Mouse (Mus musculus) liver, embryonic 15.5 days (tissue): Measurements from ENCODE around the gene Elane. TPM values are rescaled to one million over a fixed set of nuclear protein-coding genes. Genes with fewer than 3 reads are reported as not detected.
A peak's percentile ranks its signal among the peaks of the same experiment; 100 is the strongest.

ENCODE experiments used
- ATAC-seq: fragments of 200-750 bp; cut with Nextera tagmentation; 2 replicates; pipeline ENCODE4 v1.8.0; 2017; ENCODE audit warnings: moderate number of reproducible peaks, mild to moderate bottlenecking, moderate library complexity; ENCODE audit not compliant: insufficient read depth
- H3K27ac ChIP-seq: fragments of 300-500 bp; sonication (generic); replicated peaks from 2 replicates; pipeline ENCODE4 v1.5.1; 2015; ENCODE audit warnings: mild to moderate bottlenecking, inconsistent platforms
- H3K27me3 ChIP-seq: fragments of 300-500 bp; sonication (generic); 2 replicates; pipeline ENCODE4 v1.6.1; 2015; ENCODE audit warnings: mild to moderate bottlenecking, inconsistent platforms
- H3K36me3 ChIP-seq: fragments of 300-500 bp; sonication (generic); replicated peaks from 2 replicates; pipeline ENCODE4 v1.6.1; 2015; ENCODE audit warnings: moderate library complexity, mild to moderate bottlenecking, inconsistent platforms
- H3K4me1 ChIP-seq: fragments of 300-500 bp; sonication (generic); replicated peaks from 2 replicates; pipeline ENCODE4 v1.6.1; 2015; ENCODE audit warnings: inconsistent platforms
- H3K4me2 ChIP-seq: fragments of 300-500 bp; sonication (generic); 2 replicates; pipeline ENCODE4 v1.6.1; 2015; ENCODE audit warnings: moderate library complexity, mild to moderate bottlenecking, inconsistent platforms
- H3K4me3 ChIP-seq: fragments of 300-500 bp; sonication (generic); replicated peaks from 2 replicates; pipeline ENCODE4 v1.5.1; 2015; ENCODE audit warnings: mild to moderate bottlenecking, inconsistent platforms
- H3K9ac ChIP-seq: fragments of 300-500 bp; sonication (generic); 2 replicates; pipeline ENCODE4 v1.6.1; 2015; ENCODE audit warnings: moderate library complexity, mild to moderate bottlenecking, inconsistent platforms
- H3K9me3 ChIP-seq: fragments of 300-500 bp; sonication (generic); replicated peaks from 2 replicates; pipeline ENCODE4 v1.6.1; 2016; ENCODE audit warnings: inconsistent platforms
- WGBS: fragments of 180-500 bp; shearing (Covaris S2); methylation state at CpG from one replicate; pipeline ENCODE4 v1.1.7; 2015; ENCODE audit warnings: mixed read lengths; ENCODE audit not compliant: insufficient replicate concordance; 5-methylcytosine and 5-hydroxymethylcytosine counted together
- polyA plus RNA-seq: library from polyadenylated mRNA; unstranded; fragments of >200 nt; fragmentation: Nextera tagmentation; extraction: Ambion mirVana; gene quantifications from 2 replicates; pipeline ENCODE4 v1.2.1, GENCODE M21; 2015

Elane gene
- polyA plus RNA-seq, 1 experiment from 2014 or later, result 227 TPM

DNA sequence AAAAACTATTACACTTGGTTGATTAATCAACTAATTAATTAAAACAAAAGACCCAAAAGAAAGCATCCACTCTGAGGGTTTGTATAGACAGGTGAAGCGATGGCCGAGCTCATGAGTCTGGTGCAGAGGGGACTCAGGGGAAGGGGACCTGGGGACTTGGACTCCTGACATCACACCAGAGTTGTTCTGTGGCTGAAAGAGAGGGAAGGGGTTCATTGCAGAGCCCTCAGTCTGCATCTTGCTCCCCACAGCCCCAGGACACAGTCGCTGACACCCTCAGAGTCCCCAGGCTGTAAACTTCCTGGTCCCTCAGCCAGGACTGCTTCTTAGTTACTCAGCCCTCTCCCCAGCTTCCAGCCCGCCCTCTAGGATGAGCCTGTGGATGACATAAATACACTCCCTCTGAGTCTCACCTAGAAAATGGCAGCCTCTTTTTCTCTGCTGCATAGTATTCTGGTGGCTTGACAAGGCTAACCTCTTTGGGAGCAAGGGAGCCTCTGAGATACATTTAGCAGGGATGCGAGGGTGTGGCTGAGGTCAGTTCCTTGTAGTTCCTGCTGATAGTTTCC lies 31.6 kb downstream of the Elane start:
- H3K4me1 ChIP-seq, result peaks cover 92% of the 10 kb centered on the region

DNA sequence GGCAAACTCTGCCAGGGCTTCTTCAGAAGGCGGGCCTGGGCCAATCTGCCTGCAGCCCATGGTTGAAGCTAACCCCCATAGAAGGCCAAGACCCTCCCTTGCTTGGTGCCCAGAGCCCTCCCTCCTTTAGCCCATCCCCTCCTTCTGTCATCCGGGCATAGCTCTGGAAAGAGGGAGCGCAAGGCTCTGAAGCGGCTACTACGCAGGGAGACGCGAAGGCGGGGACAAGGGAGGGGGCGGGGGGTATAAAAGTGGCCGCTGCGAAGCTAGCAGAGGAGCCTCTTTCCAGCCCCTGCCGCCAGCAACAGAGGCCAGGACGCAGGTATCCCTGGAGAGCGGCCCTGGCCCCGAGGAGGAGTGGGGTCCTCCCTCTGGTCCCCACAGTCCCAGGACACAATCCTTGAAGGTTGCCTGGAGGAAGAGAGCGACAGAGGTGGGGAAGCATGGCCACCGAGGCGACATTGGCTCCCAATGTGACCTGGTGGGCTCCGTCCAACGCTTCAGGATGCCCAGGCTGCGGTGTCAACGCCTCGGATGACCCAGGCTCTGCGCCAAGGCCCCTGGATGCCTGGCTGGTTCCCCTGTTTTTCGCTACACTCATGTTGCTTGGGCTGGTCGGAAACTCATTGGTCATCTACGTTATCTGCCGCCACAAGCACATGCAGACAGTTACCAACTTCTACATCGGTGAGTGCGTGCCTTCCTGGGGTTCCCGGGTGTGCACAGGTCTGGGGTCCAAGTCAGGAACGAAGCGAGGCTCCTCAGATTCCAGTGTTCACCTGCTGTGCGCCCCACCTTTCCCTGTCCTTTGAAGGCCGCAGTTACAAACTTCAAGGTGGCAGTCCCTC lies 32.4 kb downstream of the Elane start:
- H3K36me3 ChIP-seq, result no peaks in the 10 kb centered on the region
- H3K27me3 ChIP-seq, result peaks cover 65% of the 10 kb centered on the region
- no peak overlapping the region for H3K4me3 ChIP-seq
- no peak for ATAC-seq
- 0 out of 2 replicates have a peak overlapping the region, but pooled peaks have one; percentile 6 for H3K9ac ChIP-seq
- WGBS, result 15% methylated on average over 35 of the region's 35 CpGs
- H3K9me3 ChIP-seq, result no peaks in the 10 kb centered on the region
- peaks cover 86% of the 10 kb centered on the region for H3K4me1 ChIP-seq
- peak overlapping the region; percentile 41 for H3K4me2 ChIP-seq
- no peak overlapping the region for H3K27ac ChIP-seq

More for the DNA sequence above, 31.6 kb downstream of the Elane start:
- H3K9me3 ChIP-seq, result no peaks in the 10 kb centered on the region
- H3K27ac ChIP-seq, result peak overlapping the region; percentile 87; the same call in 1 of the 2 replicates
- 0 out of 2 replicates have a peak, but pooled peaks cover 6% of the 10 kb centered on the region for H3K36me3 ChIP-seq
- no peak for ATAC-seq
- H3K27me3 ChIP-seq, result peaks cover 57% of the 10 kb centered on the region
- H3K4me2 ChIP-seq, result peak overlapping the region; percentile 97
- WGBS, result 55% methylated on average over 5 of the region's 5 CpGs
- H3K4me3 ChIP-seq, result peak overlapping the region; percentile 77
- no peak overlapping the region for H3K9ac ChIP-seq

DNA sequence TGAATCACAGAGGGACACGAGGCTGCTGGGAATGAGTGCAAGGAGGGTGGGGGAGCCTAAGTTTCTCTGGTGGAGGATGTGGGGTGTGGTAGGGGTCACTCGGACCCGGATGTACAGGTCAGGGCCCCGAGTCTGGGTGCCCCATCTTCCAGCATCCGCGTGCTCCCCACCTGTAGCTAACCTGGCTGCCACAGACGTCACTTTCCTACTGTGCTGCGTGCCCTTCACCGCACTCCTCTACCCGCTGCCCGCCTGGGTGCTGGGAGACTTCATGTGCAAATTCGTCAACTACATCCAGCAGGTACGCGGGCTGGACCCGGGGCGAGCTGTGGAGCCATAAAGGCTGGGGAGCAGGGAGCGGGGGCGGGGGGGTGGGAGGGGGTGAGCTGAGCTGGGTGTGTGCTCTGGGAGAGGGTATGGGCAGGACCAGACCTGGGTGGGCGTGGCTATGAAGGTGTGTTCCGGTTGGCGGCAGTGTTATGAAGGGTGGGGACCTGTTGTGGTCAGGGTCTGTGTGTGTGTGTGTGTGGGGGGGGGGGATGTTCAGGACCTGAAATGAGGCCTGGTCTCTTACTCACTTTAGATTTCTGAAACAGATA lies 33.3 kb downstream of the Elane start:
- no peak overlapping the region for H3K27ac ChIP-seq
- WGBS, result 11% methylated on average over 21 of the region's 21 CpGs
- H3K4me3 ChIP-seq, result no peak overlapping the region
- H3K4me1 ChIP-seq, result peaks cover 78% of the 10 kb centered on the region
- H3K36me3 ChIP-seq, result no peaks in the 10 kb centered on the region
- ATAC-seq, result no peak
- H3K27me3 ChIP-seq, result peaks cover 67% of the 10 kb centered on the region
- no peaks in the 10 kb centered on the region for H3K9me3 ChIP-seq
- H3K4me2 ChIP-seq, result peak overlapping the region; percentile 41
- no peak overlapping the region for H3K9ac ChIP-seq

DNA sequence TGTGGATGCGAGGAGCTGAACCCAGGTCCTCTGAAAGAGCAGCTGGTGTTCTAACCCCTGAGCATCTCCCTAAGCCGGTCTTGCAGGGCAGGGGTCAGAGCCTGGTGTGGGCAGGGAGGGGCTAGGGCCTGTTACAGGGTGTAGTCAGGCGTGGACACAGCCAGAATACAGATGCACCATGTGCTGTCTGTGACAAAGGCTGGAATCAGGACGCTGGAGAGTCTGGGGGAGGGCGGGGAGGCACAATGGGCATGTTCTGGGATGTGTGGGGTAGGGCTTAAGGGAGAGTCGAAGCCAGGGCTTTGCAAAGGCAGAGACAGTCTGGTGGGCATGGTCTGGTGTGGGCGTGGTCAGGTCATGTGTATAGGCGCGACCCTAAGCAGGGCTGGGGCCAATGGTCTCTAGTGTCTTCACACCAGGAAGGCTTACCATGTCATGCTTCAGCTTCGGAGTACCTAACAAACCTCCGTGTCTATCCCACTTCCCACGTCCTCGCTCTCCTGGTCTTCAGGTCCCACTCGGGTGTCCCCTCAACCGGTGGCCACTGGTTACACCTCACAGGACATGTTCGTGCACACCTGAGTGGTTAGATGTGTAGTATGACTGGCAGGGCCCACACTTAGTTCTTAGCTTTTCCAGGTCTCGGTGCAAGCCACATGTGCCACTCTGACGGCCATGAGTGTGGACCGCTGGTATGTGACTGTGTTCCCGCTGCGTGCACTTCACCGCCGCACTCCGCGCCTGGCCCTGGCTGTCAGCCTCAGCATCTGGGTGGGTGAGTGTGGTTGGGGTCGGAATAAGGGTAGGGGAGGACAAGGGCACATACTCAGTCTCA lies 34.2 kb downstream of the Elane start:
- H3K27me3 ChIP-seq, result peaks cover 67% of the 10 kb centered on the region
- no peak overlapping the region for H3K9ac ChIP-seq
- H3K9me3 ChIP-seq, result no peaks in the 10 kb centered on the region
- no peak overlapping the region for H3K4me2 ChIP-seq
- no peaks in the 10 kb centered on the region for H3K36me3 ChIP-seq
- peaks cover 73% of the 10 kb centered on the region for H3K4me1 ChIP-seq
- 0 out of 2 replicates have a peak overlapping the region, but pooled peaks have one; percentile 7 for H3K4me3 ChIP-seq
- H3K27ac ChIP-seq, result no peak overlapping the region
- WGBS, result 28% methylated on average over 26 of the region's 26 CpGs
- no peak for ATAC-seq

DNA sequence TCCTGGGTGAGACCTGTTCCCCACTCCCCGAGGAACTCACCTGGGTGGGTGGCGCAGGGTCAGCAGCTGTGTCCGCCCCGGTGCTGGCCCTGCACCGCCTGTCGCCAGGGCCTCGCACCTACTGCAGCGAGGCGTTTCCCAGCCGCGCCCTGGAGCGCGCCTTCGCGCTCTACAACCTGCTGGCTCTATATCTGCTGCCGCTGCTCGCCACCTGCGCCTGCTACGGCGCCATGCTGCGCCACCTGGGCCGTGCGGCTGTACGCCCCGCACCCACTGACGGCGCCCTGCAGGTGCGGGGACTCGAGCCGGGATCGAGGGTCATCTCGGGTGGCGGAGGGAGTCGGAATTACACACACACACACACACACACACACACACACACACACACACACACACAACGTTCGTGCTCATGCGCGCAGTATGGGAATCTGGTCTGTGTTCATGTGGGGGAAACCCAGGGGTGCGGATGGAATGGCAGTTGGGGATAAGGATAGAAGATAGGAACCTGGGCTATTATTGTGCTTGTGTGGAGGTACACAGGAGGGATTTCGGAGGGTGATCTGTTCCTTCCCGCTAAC lies 35.0 kb downstream of the Elane start, which contains the start of gene R3hdm4:
Gene R3hdm4 (minus strand): TSS at position 251 of the 578 bp plus-strand sequence.
- ATAC-seq, result no peak
- Histone ChIP-seq H3K27me3 (peaks cover 67% of the 10 kb centered on the region), H3K4me1 (peaks cover 72% of the 10 kb centered on the region), H3K36me3 (no peaks in the 10 kb centered on the region), H3K27ac (no peak within 1 kb of the TSS), H3K4me2 (peak within 1 kb of the TSS; percentile 41), H3K9ac (no peak within 1 kb of the TSS), H3K9me3 (no peaks in the 10 kb centered on the region), H3K4me3 (peak within 1 kb of the TSS; percentile 12; the same call in 1 of the 2 replicates)
- 5% methylated on average over 41 of the region's 41 CpGs for WGBS

DNA sequence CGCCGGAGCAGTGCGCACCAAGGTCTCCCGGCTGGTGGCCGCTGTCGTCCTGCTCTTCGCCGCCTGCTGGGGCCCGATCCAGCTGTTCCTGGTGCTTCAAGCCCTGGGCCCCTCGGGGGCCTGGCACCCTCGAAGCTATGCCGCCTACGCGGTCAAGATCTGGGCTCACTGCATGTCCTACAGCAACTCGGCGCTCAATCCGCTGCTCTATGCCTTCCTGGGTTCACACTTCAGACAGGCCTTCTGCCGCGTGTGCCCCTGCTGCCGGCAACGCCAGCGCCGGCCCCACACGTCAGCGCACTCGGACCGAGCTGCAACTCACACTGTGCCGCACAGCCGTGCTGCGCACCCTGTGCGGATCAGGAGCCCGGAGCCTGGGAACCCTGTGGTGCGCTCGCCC lies 35.5 kb downstream of the Elane start:
- Histone ChIP-seq H3K27me3 (peaks cover 67% of the 10 kb centered on the region), H3K4me1 (peaks cover 72% of the 10 kb centered on the region)

DNA sequence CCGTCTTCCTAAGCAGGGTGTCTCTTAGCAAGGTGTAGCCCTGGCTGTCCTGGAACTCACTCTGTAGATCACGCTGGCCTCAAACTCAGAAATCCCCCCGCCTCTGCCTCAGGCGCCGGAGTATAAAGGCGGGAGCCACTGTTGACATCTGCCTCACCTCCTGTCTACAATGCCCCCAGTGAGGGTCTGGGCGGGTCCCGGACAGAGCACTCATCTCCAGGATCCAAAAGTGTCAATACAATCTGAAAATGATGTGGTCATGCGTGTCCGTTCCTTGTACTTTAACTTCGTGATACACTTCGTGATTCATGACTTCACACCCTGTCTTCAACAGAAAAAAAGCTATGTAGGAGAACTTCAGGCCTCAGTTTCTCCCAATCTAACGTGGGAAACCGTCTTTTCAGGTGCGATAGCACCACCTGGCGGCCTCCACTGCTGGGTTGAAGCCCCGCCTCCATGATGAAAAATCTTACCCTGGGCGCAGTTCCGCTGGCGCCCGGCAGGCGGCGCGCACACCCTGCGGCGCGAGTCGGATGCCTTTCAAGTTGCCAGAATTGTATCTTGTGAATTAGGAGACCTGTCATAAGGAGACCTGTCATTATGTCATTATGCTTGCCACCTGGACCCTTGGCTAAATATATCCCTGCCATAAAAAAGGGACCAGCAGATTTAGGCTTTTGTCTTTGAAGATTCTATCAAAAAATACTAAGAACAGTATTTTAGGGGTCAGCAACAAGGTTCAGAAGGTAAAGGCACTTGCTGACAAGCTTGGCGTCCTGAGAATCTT lies 39.1 kb downstream of the Elane start:
- Histone ChIP-seq H3K27ac (peak overlapping the region; percentile 85), H3K36me3 (no peaks in the 10 kb centered on the region; the same call in 1 of the 2 replicates), H3K4me3 (peak overlapping the region; percentile 83), H3K4me2 (peak overlapping the region; percentile 98), H3K27me3 (peaks cover 34% of the 10 kb centered on the region), H3K9ac (0 out of 2 replicates have a peak overlapping the region, but pooled peaks have one; percentile 74), H3K4me1 (peaks cover 71% of the 10 kb centered on the region), H3K9me3 (no peaks in the 10 kb centered on the region)
- ATAC-seq, result peak; percentile 13; the same call in 1 of the 2 replicates
- WGBS, result 14% methylated on average over 29 of the region's 29 CpGs

More for the DNA sequence above, 35.5 kb downstream of the Elane start:
- Histone ChIP-seq H3K36me3 (no peaks in the 10 kb centered on the region), H3K9me3 (no peaks in the 10 kb centered on the region), H3K4me2 (peak overlapping the region; percentile 41), H3K9ac (no peak overlapping the region), H3K4me3 (peak overlapping the region; percentile 12; the same call in 1 of the 2 replicates), H3K27ac (no peak overlapping the region)
- ATAC-seq, result no peak
- WGBS, result 6% methylated on average over 34 of the region's 34 CpGs

DNA sequence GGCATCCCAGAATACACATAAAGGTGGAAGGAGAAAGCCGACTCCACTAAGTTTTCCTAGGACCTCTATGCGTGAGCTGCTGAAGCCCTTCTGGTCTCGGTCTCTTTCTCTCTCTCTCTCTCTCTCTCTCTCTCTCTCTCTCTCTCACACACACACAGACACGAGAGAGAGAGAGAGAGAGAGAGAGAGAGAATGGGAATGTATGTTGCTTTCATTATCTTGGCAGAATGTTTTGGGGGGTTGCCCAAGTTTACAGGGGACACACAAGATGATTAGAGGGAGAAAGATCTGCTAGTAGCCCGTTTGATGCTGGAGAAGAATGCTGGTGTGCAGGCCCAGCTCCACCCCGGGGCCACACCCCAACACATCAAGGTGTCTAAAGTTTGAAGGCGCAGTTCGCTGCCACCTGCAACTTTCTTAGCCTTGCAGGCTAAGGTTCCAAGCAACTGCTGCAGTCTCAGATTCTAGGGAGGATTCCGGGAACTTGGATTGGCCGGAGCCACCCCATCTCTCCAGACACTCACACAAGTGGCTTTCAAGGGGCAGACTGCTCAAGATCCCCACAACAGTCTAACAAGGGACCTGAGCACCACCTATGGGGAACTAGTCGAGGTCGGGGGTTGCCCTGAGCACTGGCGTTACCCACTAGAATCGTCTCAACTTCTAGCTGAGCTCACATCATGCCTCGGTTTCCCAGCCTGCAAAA lies 39.9 kb downstream of the Elane start:
- 8% methylated on average over 15 of the region's 15 CpGs for WGBS
- Histone ChIP-seq H3K9me3 (no peaks in the 10 kb centered on the region), H3K27ac (peak overlapping the region; percentile 85), H3K4me1 (peaks cover 71% of the 10 kb centered on the region), H3K9ac (peak overlapping the region; percentile 74), H3K36me3 (peaks cover 7% of the 10 kb centered on the region), H3K27me3 (peaks cover 26% of the 10 kb centered on the region), H3K4me3 (peak overlapping the region; percentile 83), H3K4me2 (peak overlapping the region; percentile 98)
- peak; percentile 3; the same call in 1 of the 2 replicates for ATAC-seq
